Mouse (Mus musculus) liver, postnatal 0 days (tissue): Measurements from ENCODE around the gene B3galt4. TPM values are rescaled to one million over a fixed set of nuclear protein-coding genes. Genes with fewer than 3 reads are reported as not detected.
"Not testable (repeated sequence)": the region's sequence is repeated elsewhere in the genome, so short reads cannot be mapped to it uniquely, and the experiment has no call there.

Experiments used
- ATAC-seq: fragments of 200-750 bp; cut with Nextera tagmentation; 2 replicates; pipeline ENCODE4 v1.8.0; 2017; ENCODE audit warnings: mild to moderate bottlenecking, moderate library complexity
- DNase-seq: peaks from one replicate; pipeline ENCODE4 v3.0.0-alpha.2; 2016
- H3K27ac ChIP-seq: fragments of 300-500 bp; sonication (generic); 2 replicates; pipeline ENCODE4 v1.5.1; 2014; ENCODE audit warnings: antibody characterized with exemption, moderate library complexity, mild to moderate bottlenecking, low read depth
- H3K27me3 ChIP-seq: fragments of 300-500 bp; sonication (generic); 2 replicates; pipeline ENCODE4 v1.6.1; 2014; ENCODE audit warnings: low read length, control low read depth, mixed read lengths; ENCODE audit not compliant: insufficient read depth
- H3K36me3 ChIP-seq: fragments of 300-500 bp; sonication (generic); replicated peaks from 2 replicates; pipeline ENCODE4 v1.6.1; 2014; ENCODE audit warnings: mild to moderate bottlenecking, control low read depth, low read length, moderate library complexity, mixed read lengths; ENCODE audit not compliant: insufficient read depth
- H3K4me1 ChIP-seq: fragments of 300-500 bp; sonication (generic); 2 replicates; pipeline ENCODE4 v1.6.1; 2014; ENCODE audit warnings: antibody characterized with exemption, mild to moderate bottlenecking, control low read depth; ENCODE audit not compliant: insufficient read depth
- H3K4me2 ChIP-seq: fragments of 300-500 bp; sonication (generic); 2 replicates; pipeline ENCODE4 v1.6.1; 2014; ENCODE audit warnings: low read depth, mild to moderate bottlenecking, low read length, moderate library complexity, mixed read lengths
- H3K4me3 ChIP-seq: fragments of 300-500 bp; sonication (generic); 2 replicates; pipeline ENCODE4 v1.5.1; 2014; ENCODE audit warnings: low read depth, low read length
- H3K9ac ChIP-seq: fragments of 300-500 bp; sonication (generic); replicated peaks from 2 replicates; pipeline ENCODE4 v1.6.1; 2014; ENCODE audit warnings: mild to moderate bottlenecking, moderate library complexity
- H3K9me3 ChIP-seq: fragments of 300-500 bp; sonication (generic); 2 replicates; pipeline ENCODE4 v1.6.1; 2016; ENCODE audit warnings: mild to moderate bottlenecking, control low read depth, low read length, mixed read lengths
- CTCF ChIP-seq: sonication (generic); IDR thresholded peaks from 2 replicates; pipeline ENCODE4 v1.5.1; 2016; ENCODE audit warnings: antibody characterized with exemption, low read depth
- EP300 ChIP-seq: IDR thresholded peaks from 2 replicates; pipeline ENCODE4 v1.6.1; 2016; ENCODE audit warnings: antibody characterized with exemption, low read depth, mild to moderate bottlenecking
- WGBS: fragments of 180-500 bp; shearing (Covaris S2); extraction: QIAGEN DNeasy Blood & Tissue Kit; methylation state at CpG from one replicate; pipeline ENCODE4 v1.1.7; 2014; ENCODE audit not compliant: insufficient replicate concordance; 5-methylcytosine and 5-hydroxymethylcytosine counted together
- polyA plus RNA-seq: library from polyadenylated mRNA; unstranded; fragments of >200 nt; fragmentation: Nextera tagmentation; extraction: Ambion mirVana; gene quantifications from 2 replicates; pipeline ENCODE4 v1.2.1, GENCODE M21; 2015

The B3galt4 gene
- polyA plus RNA-seq, 1 experiment from 2014 or later: 2.2 TPM

DNA sequence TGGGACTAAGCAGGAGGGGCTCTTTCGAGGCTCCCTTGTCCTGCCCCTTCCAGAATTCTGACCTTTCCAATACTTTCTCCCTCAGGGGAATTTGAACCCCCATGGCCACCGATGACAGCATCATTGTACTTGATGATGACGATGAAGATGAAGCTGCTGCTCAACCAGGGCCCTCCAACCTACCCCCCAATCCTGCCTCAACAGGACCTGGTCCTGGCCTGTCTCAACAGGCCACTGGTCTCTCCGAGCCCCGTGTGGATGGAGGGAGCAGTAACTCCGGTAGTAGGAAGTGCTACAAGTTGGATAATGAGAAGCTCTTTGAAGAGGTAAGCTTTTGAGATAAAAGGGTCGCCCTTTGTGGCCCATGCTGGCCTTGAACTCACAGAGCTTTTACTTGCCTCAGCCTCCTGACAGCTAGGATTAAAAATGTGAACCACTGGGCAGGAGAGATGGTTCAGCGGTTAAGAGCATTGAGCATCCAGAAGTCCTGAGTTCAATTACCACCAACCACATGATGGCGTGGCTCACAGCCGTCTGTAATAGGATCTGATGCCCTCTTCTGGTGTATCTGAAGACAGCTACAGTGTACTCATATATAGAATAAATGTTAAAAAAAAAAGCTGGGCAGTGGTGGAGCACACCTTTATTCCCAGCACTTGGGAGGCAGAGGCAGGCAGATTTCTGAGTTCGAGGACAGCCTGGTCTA is 40.8 kb downstream of the B3galt4 start:
- Histone ChIP-seq H3K4me1 (peaks cover 29% of the 10 kb centered on the region), H3K27ac (peak overlapping the region; percentile 100)

DNA sequence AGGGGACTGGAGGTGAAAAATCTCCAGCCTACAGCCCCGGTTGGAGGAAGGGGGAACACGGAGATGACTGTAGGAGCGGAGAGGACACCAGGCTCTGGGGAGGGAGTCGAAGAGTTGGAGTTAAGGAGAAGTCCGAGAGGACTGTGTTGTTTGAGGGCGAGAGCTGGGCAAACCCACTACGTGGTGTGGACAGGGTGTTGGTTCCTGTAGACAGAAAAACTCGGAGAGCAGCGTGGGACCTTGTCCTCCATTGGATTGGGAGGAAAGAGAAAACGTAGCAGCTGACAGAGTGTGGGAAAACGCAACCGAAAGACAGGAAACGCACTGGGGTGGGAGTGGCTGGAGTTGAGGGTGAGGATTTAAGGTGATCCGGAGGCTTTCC is 41.4 kb downstream of the B3galt4 start:
- H3K4me2 ChIP-seq: peak overlapping the region; percentile 97
- H3K9ac ChIP-seq: peak overlapping the region; percentile 95
- H3K4me3 ChIP-seq: peak overlapping the region; percentile 88
- DNase-seq (peak; percentile 70), ATAC-seq (peak; percentile 13)
- peaks cover 25% of the 10 kb centered on the region for H3K4me1 ChIP-seq
- H3K9me3 ChIP-seq: no peaks in the 10 kb centered on the region
- no peaks in the 10 kb centered on the region for H3K27me3 ChIP-seq
- H3K27ac ChIP-seq: peak overlapping the region; percentile 100
- peaks cover 34% of the 10 kb centered on the region for H3K36me3 ChIP-seq
- TF ChIP-seq CTCF (no peak), EP300 (no peak)
- WGBS: 2% methylated on average over 14 of the region's 14 CpGs

More for the DNA sequence above, 40.8 kb downstream of the B3galt4 start:
- DNase-seq: no peak
- H3K9ac ChIP-seq: peak overlapping the region; percentile 95
- H3K9me3 ChIP-seq: no peaks in the 10 kb centered on the region
- peak overlapping the region; percentile 88 for H3K4me3 ChIP-seq
- no peak for ATAC-seq
- peak overlapping the region; percentile 97 for H3K4me2 ChIP-seq
- TF ChIP-seq EP300 (no peak), CTCF (peak; percentile 55)
- WGBS: 47% methylated on average over 11 of the region's 11 CpGs
- no peaks in the 10 kb centered on the region for H3K27me3 ChIP-seq
- peaks cover 38% of the 10 kb centered on the region for H3K36me3 ChIP-seq

DNA sequence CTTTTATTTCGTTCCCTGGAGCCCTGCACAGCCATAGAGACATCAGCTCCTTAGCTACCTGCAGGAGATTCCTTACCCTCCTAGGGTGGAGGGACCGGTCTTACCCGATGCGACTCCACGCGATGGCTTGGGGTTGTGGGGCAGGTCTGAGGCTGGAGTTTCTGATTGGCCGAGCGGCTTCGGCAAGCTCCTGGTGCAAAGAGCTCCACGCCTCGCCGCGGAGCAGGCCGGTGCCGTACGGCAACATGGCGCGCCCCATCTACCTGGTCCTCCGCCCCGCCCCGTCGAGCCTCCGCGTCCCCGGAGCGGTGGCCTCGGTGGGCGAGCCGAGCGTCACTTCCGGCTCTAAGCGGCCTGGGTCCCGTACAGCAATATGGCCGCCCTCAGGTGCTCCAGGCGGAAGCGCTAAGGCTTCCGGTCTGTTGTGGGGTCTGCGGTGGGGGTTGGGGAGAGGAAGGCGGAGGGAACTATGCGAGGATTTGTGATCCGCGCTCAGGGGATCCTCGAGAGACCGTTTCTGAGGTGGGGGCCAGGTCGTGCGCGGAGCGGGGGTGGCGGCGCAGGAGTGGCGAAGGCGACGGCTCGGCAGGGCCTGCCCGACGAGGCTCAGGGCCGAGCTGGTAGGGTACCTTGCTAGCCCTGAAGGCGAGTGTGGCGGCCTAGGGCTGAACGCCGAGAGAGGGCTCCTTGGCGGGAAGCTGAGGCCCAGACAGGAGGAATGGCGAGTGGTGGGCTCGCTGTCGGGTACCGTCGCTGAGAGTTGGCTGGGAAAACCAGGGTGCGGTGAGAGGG is 42.0 kb downstream of the B3galt4 start, which contains the start of gene Daxx:
Gene Daxx, plus strand, starts transcription at position 338 of the 792 bp plus-strand sequence.
- Histone ChIP-seq H3K4me3 (peak within 1 kb of the TSS; percentile 88), H3K27me3 (no peaks in the 10 kb centered on the region), H3K9me3 (no peaks in the 10 kb centered on the region), H3K9ac (peak within 1 kb of the TSS; percentile 95), H3K4me2 (peak within 1 kb of the TSS; percentile 97), H3K27ac (peak within 1 kb of the TSS; percentile 100), H3K36me3 (peaks cover 30% of the 10 kb centered on the region), H3K4me1 (peaks cover 24% of the 10 kb centered on the region)
- ATAC-seq (peak; percentile 95), DNase-seq (peak; percentile 99)
- TF ChIP-seq EP300: peak; percentile 21; the same call in 1 of the 2 replicates
- peak; percentile 2; the same call in 1 of the 2 replicates for TF ChIP-seq CTCF
- whole genome bisulfite sequencing: under 1% methylated on average over 68 of the region's 68 CpGs

DNA sequence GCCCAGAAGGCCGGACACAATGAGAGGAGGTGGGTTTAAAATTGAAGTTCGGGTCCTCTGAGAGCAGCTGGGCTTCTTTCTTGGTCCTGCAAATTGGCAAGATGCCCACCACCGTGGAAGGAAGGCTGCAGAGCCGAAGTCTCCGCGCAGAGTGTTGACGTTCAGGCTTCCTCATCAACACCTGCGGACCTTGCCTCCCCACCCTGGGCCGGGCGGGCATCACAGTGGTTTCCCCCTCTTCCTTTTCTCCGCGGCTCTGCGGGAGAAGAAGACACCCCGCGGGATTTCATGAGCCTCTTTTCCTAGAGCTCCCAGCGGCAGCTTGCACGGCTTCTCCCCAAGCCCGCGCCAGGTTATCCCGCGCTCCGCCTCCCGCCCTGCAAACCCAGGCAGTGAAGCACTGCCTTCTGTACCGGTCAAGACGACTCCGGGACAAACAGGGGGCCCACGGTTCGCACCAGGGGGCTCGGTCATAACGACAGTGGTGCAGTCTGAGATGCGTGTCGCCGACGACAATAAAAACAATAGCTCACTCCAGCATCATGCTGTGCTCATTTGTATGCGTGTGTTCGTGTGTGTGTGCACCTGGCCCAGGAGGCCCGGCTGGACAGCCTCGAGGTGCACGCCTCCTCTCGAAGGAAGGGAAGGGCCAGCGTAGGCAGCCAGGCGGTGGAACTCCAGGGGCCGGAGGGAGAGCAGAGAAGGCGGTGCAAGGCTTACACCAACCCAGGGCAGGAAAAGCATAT is 42.8 kb downstream of the B3galt4 start:
- Histone ChIP-seq H3K4me2 (peak overlapping the region; percentile 97), H3K36me3 (peaks cover 23% of the 10 kb centered on the region), H3K9me3 (no peaks in the 10 kb centered on the region), H3K27me3 (no peaks in the 10 kb centered on the region), H3K9ac (peak overlapping the region; percentile 63), H3K4me3 (peak overlapping the region; percentile 88), H3K4me1 (peaks cover 26% of the 10 kb centered on the region), H3K27ac (peak overlapping the region; percentile 100)
- WGBS: under 1% methylated on average over 42 of the region's 44 CpGs
- TF ChIP-seq CTCF (no peak), EP300 (no peak)
- ATAC-seq: peak; percentile 48
- peak; percentile 53 for DNase-seq

DNA sequence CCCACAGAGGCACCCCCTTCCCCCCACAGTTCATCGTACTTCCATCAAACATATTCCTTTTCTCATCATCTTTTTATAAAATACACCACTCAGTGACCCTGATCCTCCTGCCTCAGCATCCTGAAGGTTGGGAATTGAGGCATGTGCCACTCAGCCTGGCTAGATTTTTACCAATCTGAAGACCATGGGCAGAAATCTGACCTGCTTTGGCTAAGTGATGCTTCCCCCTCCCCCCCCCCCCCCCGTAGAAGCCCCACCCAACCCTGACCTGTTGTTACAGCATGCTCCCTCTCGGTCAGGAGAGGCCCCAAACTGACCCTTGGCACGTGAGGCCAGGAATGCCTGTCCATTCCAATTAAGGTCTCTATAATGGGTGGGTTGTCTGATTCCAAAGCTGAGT is 46.5 kb downstream of the B3galt4 start, which contains the start of gene Platr17:
Gene Platr17, plus strand, starts transcription at position 301 of the 400 bp plus-strand sequence.
- Histone ChIP-seq H3K4me1 (peaks cover 38% of the 10 kb centered on the region), H3K27ac (peak within 1 kb of the TSS; percentile 11; the same call in 1 of the 2 replicates)
- H3K36me3 ChIP-seq, H3K9me3 ChIP-seq, ATAC-seq, H3K27me3 ChIP-seq, DNase-seq, H3K9ac ChIP-seq, H3K4me3 ChIP-seq, H3K4me2 ChIP-seq: not testable (repeated sequence)
- WGBS: 41% methylated on average over 3 of the region's 4 CpGs

DNA sequence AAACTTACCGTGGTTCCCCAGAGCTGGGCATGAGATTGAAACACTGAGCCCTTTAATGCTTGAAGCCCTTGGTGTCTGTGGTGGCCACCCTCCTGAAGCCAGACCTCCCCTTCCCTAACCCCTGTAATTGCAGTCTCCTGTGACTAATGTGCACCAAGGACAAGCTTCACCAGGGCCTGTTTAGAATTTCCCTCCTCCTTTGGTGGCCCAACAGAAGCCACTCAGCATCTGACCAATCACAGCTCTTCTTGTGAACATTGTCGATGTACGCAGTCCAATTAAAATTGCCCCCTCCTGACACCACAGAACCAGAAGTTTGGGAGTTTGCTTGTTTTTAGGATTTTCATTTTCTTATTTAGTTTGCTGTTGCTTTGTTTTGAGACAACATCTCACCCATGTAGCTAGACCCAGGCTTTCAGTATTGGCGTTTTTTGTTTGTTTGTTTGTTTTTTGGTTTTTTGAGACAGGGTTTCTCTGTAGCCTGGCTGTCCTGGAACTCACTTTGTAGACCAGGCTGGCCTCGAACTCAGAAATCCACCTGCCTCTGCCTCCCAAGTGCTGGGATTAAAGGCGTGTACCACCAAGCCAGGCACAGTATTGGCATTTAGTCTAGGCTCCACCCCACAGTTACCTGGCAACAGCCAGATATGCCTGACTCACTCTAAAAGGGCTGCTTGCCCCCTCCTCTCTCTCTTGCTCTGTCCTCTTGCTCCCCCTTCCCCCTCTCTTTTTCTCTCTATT is 47.2 kb downstream of the B3galt4 start:
- not testable (repeated sequence) for H3K4me2 ChIP-seq, H3K9me3 ChIP-seq, ATAC-seq, H3K4me3 ChIP-seq, H3K27me3 ChIP-seq, DNase-seq, H3K36me3 ChIP-seq, H3K9ac ChIP-seq
- H3K27ac ChIP-seq: peak overlapping the region; percentile 11; the same call in 1 of the 2 replicates
- peaks cover 38% of the 10 kb centered on the region for H3K4me1 ChIP-seq
- WGBS: 76% methylated on average over 6 of the region's 6 CpGs
